Mouse (Mus musculus) limb, embryonic 14.5 days (tissue): ENCODE data around the gene Dnah5. TPM values are rescaled to one million over a fixed set of nuclear protein-coding genes. Genes with fewer than 3 reads are reported as not detected.

Source experiments
- ATAC-seq: fragments of 200-750 bp; cut with Nextera tagmentation; 2 replicates; pipeline ENCODE4 v1.8.0; 2017; ENCODE audit warnings: low read depth, moderate number of reproducible peaks, moderate TSS enrichment; ENCODE audit not compliant: low FRiP score
- DNase-seq: peaks from one replicate; pipeline ENCODE4 v3.0.0-alpha.2; 2015; ENCODE audit warnings: low spot score
- H3K27ac ChIP-seq: fragments of 300-500 bp; sonication (generic); replicated peaks from 2 replicates; pipeline ENCODE4 v1.5.1; 2014; ENCODE audit warnings: low read depth, mild to moderate bottlenecking, low read length, moderate library complexity, mixed read lengths
- H3K27me3 ChIP-seq: fragments of 300-500 bp; sonication (generic); 2 replicates; pipeline ENCODE4 v1.6.1; 2014; ENCODE audit warnings: low read length, mixed read lengths; ENCODE audit not compliant: control insufficient read depth, insufficient read depth
- H3K36me3 ChIP-seq: fragments of 300-500 bp; sonication (generic); 2 replicates; pipeline ENCODE4 v1.6.1; 2014; ENCODE audit warnings: mild to moderate bottlenecking, low read length, moderate library complexity, mixed read lengths; ENCODE audit not compliant: control insufficient read depth, insufficient read depth
- H3K4me1 ChIP-seq: fragments of 300-500 bp; sonication (generic); 2 replicates; pipeline ENCODE4 v1.6.1; 2014; ENCODE audit warnings: antibody characterized with exemption, low read length, mixed read lengths; ENCODE audit not compliant: control insufficient read depth, insufficient read depth
- H3K4me2 ChIP-seq: fragments of 300-500 bp; sonication (generic); replicated peaks from 2 replicates; pipeline ENCODE4 v1.6.1; 2014; ENCODE audit warnings: low read depth, mild to moderate bottlenecking, low read length, moderate library complexity; ENCODE audit not compliant: severe bottlenecking
- H3K4me3 ChIP-seq: fragments of 300-500 bp; sonication (generic); replicated peaks from 2 replicates; pipeline ENCODE4 v1.5.1; 2014; ENCODE audit warnings: low read length
- H3K9ac ChIP-seq: fragments of 300-500 bp; sonication (generic); 2 replicates; pipeline ENCODE4 v1.6.1; 2014; ENCODE audit warnings: mild to moderate bottlenecking, low read depth, low read length, moderate library complexity; ENCODE audit not compliant: severe bottlenecking
- H3K9me3 ChIP-seq: fragments of 300-500 bp; sonication (generic); 2 replicates; pipeline ENCODE4 v1.6.1; 2016; ENCODE audit warnings: low read length; ENCODE audit not compliant: control insufficient read depth
- POLR2A ChIP-seq: fragments of 200-500 bp; IDR thresholded peaks from 2 replicates; pipeline ENCODE4 v1.8.0; 2012; ENCODE audit warnings: inconsistent platforms, mild to moderate bottlenecking, moderate library complexity, borderline replicate concordance; ENCODE audit not compliant: insufficient read depth, insufficient read length; ENCODE audit errors: extremely low read depth
- WGBS: fragments of 180-500 bp; shearing (Covaris S2); extraction: QIAGEN DNeasy Blood & Tissue Kit; methylation state at CpG from one replicate; pipeline ENCODE4 v1.1.7; 2014; 5-methylcytosine and 5-hydroxymethylcytosine counted together
- polyA plus RNA-seq, 2 experiments: library from polyadenylated mRNA; depleted of rRNA in 1 of 2; stranded (reverse) in 1 of 2; unstranded in 1 of 2; fragments of >200 nt; fragmentation: Nextera tagmentation in 1 of 2; extraction: Ambion mirVana in 1 of 2; gene quantifications; 2 replicates each; pipeline versions ENCODE4 v1.2.1 to v1.2.3; 2012 to 2014

Gene Dnah5
- polyA plus RNA-seq, 2 experiments, result 0.05 to 0.10 TPM

DNA sequence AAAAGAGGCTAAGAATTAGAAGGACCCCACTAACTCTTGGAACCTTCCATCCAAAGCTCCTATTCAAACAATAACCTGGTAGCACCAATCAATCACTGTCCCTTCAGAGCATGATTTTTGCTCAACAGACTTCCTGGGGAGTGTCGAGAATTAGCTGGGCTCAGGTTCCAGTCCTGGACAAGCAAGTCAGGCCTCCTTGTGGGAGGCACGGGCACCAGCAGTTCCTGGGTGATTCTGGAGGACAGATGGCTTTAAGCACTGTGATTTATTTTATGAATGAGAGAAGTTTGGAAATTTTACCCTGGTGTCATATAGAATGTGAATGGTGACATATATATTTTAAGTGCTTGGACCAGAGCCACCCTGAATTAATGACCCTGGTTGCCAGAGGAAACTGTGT lies 4.0 kb downstream of the Dnah5 start:
- Histone ChIP-seq H3K9ac (no peak overlapping the region), H3K9me3 (no peaks in the 10 kb centered on the region), H3K27me3 (no peaks in the 10 kb centered on the region), H3K36me3 (no peaks in the 10 kb centered on the region), H3K4me2 (no peak overlapping the region), H3K4me3 (no peak overlapping the region), H3K27ac (no peak overlapping the region), H3K4me1 (no peaks in the 10 kb centered on the region; the same call in 1 of the 2 replicates)
- WGBS, result 31% methylated on average over 2 of the region's 2 CpGs
- TF ChIP-seq POLR2A, result no peak
- DNase-seq (no peak), ATAC-seq (no peak)

DNA sequence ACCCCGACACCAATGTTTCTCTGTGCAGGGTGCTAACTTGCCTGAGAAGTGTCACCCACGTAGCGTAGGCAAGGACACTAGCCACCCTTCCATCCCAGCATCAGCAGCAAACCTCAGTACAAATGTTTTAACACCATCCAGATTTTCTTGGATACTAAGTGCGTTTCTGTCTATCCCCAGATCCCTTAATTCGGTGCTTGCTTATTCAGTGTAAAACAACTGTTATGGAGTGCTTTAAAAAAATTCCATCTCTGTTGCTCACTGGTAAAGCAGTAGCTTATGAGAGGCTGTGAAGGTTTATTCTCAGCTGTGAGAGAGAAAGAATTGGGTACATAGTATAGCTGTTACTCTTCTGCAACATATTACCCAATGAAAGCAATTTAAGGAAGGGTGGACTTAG lies 9.5 kb downstream of the Dnah5 start:
- no peaks in the 10 kb centered on the region for H3K9me3 ChIP-seq
- H3K9ac ChIP-seq, result no peak overlapping the region
- 85% methylated on average over 5 of the region's 5 CpGs for WGBS
- no peaks in the 10 kb centered on the region for H3K27me3 ChIP-seq
- no peak overlapping the region for H3K27ac ChIP-seq
- no peaks in the 10 kb centered on the region for H3K4me1 ChIP-seq
- TF ChIP-seq POLR2A, result no peak
- ATAC-seq, result no peak
- no peaks in the 10 kb centered on the region for H3K36me3 ChIP-seq
- H3K4me2 ChIP-seq, result no peak overlapping the region
- no peak for DNase-seq
- H3K4me3 ChIP-seq, result no peak overlapping the region

DNA sequence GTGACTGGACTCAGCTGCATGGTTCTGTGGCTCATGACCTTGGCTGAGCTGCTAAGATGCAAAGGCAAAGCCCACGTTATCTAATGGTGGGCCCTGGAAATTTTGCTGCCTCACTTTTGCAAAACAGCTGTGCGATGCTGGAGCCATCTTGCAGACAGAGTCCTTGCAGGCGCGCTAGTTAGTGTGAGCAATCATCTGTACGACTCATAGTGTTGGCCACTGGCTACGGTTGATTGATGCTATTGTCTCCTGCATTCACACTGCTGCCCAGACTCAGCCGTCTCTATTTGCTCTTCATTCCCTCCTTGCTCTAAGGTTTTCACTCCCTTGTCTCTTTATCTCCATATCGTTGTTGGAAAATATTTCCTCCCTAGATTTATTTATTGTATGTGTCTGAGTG lies 12.8 kb downstream of the Dnah5 start:
- H3K36me3 ChIP-seq, result no peaks in the 10 kb centered on the region
- no peaks in the 10 kb centered on the region for H3K27me3 ChIP-seq
- H3K27ac ChIP-seq, result no peak overlapping the region
- no peak overlapping the region for H3K9ac ChIP-seq
- no peak overlapping the region for H3K4me3 ChIP-seq
- WGBS, result 70% methylated on average over 8 of the region's 8 CpGs
- no peaks in the 10 kb centered on the region for H3K9me3 ChIP-seq
- ATAC-seq (no peak), DNase-seq (no peak)
- no peak for TF ChIP-seq POLR2A
- no peak overlapping the region for H3K4me2 ChIP-seq
- no peaks in the 10 kb centered on the region for H3K4me1 ChIP-seq

DNA sequence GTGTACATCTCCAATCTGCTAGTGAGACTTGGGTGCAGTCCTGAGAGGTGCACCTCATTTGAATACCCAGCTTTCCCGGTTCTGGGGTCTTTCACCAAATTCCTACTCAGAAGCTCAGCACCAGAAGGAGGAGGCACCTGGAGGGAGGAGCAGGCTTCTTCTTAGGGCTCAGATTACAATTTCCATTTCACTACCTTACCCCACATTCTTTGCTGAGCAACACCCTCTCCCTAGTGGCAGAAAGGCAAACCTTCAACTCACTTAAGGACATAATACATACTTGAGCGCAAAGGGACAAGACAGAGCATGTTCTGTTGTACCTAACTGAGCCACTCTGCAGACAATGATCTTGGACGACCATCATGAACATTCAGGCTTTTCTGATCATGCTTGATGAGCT lies 23.8 kb downstream of the Dnah5 start:
- no peaks in the 10 kb centered on the region for H3K27me3 ChIP-seq
- ATAC-seq (no peak), DNase-seq (no peak)
- no peaks in the 10 kb centered on the region for H3K9me3 ChIP-seq
- H3K27ac ChIP-seq, result no peak overlapping the region
- no peaks in the 10 kb centered on the region for H3K4me1 ChIP-seq
- no peaks in the 10 kb centered on the region for H3K36me3 ChIP-seq
- no peak overlapping the region for H3K4me3 ChIP-seq
- H3K4me2 ChIP-seq, result no peak overlapping the region
- no peak for TF ChIP-seq POLR2A
- WGBS, result 47% methylated on average over 3 of the region's 3 CpGs
- no peak overlapping the region for H3K9ac ChIP-seq

DNA sequence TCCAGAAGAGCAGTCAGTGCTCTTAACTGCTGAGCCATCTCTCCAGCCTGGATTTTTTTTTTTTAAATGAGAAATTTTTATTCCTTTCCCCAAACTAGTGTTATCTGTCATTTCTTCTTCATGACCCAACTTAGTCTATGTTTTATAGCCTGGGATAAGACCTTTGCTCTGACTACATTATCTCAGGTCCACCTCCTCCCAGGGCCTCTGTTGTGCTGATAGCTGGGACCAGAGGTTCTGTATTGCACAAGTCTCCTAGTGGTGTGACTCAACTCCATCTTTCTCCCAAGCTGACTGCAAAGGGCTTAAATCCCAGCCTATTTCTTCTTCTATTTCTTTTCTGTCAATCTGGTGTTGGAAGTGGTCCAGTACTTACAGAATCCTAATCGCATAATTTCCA lies 56.7 kb downstream of the Dnah5 start:
- DNase-seq, result no peak
- TF ChIP-seq POLR2A, result no peak
- Histone ChIP-seq H3K4me1 (no peaks in the 10 kb centered on the region), H3K36me3 (no peaks in the 10 kb centered on the region), H3K9ac (no peak overlapping the region), H3K9me3 (peaks cover 3% of the 10 kb centered on the region; the same call in 1 of the 2 replicates), H3K4me2 (no peak overlapping the region), H3K27ac (no peak overlapping the region), H3K27me3 (no peaks in the 10 kb centered on the region), H3K4me3 (no peak overlapping the region)
- no peak for ATAC-seq
- WGBS, result 78% methylated on average over 1 of the region's 1 CpGs

DNA sequence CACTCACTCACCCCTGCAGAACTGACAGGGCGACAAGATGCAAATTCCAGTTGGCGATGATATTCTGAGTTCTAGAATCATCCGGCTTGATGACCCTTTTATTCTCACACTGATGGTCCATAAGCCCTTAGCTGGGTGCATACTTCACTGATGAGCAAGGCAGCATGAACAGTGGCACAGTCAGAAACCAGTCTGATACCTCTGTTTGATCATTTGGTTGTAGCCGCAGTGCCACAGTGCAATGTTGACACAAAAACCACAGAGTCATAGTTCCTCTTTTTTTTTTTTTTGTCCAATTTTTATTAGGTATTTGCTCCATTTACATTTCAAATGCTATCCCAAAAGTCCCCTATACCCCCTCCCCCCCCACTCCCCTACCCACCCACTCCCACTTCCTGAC lies 95.9 kb downstream of the Dnah5 start:
- Histone ChIP-seq H3K4me1 (no peaks in the 10 kb centered on the region), H3K4me2 (no peak overlapping the region), H3K9ac (no peak overlapping the region), H3K36me3 (no peaks in the 10 kb centered on the region), H3K4me3 (no peak overlapping the region), H3K9me3 (no peaks in the 10 kb centered on the region), H3K27ac (no peak overlapping the region), H3K27me3 (no peaks in the 10 kb centered on the region)
- DNase-seq (no peak), ATAC-seq (no peak)
- WGBS, result 90% methylated on average over 4 of the region's 4 CpGs
- no peak for TF ChIP-seq POLR2A
